Mouse (Mus musculus): ENCODE measurements at regions not wholly inside any gene's neighbourhood (a gene's known extent, or its start where the extent isn't known, plus 50 kb on each side); places are given as distances from the start of the nearest gene placed in this dataset.

DNA sequence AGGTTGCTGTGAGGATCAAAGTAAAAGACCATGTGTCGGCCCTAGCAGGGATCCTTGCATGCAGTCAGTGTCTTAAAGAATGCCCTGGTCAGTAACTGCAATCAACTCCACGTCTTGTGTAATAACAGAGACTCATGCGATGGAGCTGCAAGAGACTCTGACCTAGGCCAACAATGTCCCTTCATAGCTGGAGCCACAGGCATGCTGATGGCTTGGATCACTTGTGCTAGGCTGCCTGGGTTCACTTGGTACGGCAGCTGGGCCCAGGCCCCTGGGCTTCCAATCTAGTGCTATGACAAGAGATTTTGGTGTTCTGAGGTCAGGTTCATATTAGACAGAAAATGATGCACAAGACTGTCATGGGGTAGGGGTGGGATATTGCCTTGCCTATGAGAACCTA, 258.0 kb upstream of the Gm4791 start:
- no peak for DNase-seq (ENCODE audit: low read depth, low spot score)
- WGBS, result 84% methylated on average over 4 of the region's 4 CpGs

DNA sequence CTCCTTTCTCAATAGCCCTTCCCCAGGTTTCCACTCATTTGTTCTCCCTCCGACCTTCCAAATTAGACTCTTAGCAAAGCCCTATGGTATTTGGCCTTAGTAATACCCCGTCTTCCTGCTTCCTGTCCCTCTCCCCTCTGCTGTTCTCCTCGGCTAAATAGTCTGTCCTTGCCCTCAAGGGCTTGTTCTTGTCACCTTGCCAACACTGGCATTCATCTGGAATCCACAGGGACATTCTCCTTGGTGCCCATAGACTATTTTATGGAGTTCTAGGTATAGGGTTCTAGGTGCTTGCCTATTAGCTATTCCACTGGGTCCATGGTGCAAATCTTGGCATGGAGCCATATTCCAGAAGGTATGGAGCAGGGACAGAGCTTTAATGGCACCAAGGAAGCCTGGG, 259.2 kb upstream of the Gm4791 start:
- DNase-seq (ENCODE audit: low read depth, low spot score), result no peak
- 52% methylated on average over 3 of the region's 3 CpGs for WGBS

DNA sequence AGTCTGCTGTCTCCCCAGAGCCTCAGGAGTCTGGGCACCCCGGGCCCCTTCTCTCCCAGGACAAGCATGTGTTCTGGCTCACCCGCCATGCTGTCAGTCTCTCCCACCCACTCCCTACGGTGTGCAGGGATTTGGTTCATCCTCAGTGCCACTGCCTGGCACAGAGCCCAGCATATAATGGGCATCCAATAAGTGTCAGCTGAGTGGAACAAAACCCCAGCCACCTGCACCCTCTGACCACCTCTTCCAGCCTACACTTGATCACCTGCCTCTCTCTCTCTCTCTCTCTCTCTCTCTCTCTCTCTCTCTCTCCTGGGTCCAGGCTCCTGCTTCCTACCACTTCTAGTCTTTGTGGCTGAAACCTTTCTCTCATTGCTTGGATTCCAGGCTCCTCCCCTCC, 259.9 kb upstream of the Gm4791 start:
- WGBS, result 66% methylated on average over 3 of the region's 3 CpGs
- DNase-seq (ENCODE audit: low read depth, low spot score), result no peak

DNA sequence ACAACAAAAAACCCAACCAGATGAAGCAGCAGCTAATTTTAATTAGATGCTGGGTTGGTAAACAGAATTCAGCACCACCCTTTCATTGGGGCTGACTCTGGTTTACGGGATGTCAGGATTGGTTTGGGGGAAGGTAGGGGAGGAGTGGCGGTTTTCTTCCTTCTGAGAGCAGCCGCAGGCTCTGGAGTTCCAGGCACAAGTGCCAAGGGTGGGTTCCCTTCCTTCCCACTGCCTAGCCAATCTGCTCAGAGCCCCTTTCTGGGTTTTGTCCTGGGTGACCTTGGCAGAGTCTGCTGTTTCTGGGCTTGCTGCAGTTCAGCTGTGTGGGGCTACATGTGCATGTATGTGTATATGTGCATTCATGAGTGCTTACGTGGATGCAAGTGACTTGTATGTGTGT, 260.5 kb upstream of the Gm4791 start:
- no peak for DNase-seq (ENCODE audit: low read depth, low spot score)
- WGBS, result 38% methylated on average over 4 of the region's 4 CpGs

DNA sequence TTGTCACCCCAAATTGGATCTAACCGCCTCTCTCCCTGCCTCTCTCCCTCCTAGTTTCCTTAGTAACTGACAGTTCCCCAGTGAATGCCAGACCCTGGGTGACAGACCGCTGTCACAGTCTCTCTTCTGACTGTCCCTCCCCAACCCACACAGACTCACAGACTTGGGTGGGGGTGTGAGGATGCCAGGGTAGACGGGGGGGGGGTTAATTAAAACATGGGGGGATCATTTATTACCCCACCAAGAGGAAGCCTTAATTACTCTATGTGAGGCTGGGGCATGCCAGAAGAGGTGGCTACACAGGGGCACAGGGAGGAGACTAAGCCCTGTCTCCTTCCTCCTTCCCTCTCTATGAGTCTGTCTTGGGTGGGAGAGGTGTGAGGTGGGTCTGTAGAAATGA, 261.1 kb upstream of the Gm4791 start:
- WGBS, result 57% methylated on average over 3 of the region's 3 CpGs
- DNase-seq (ENCODE audit: low read depth, low spot score), result no peak

DNA sequence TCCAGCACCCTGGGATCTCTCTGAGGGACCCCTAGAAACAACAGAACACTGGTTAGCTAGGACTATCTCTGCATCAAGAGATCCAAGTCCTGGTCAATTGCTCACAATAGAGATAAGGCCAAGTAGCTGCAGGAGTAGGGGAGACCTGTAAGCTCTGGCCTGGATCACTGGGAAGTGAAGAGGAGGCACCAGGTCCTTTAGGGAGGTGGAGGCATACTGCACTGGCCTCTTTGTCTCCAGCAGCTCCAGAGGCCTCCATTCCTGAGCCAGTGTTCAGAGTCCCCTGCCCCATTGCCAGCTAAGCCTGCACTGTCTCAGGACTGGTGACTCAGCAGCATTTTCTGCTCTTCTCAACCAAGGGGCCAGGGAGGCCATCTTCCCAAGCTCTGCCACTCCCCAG, 262.3 kb upstream of the Gm4791 start:
- no peak for DNase-seq (ENCODE audit: low read depth, low spot score)

DNA sequence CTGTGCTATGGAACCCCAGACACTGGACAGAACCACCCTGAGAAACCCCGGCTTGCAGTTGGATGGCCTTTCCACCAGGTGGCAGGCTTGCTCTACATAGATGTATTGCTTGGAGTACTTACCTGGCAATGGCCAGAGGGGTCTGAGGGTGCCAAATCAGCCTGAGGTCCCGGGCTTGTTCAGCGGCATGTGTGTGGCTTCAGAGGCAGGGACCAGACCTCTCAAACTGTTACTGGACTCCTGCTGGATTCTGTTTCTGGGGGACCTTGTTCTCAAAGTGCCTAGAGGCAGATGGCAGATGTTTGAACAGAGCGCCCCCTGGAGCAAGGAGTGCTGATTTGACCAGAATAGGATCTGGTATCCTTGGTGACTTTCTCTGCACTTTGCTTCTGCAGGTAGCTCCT, 262.9 kb upstream of the Gm4791 start:
- DNase-seq (ENCODE audit: low read depth, low spot score), result peak; percentile 24
- 6% methylated on average over 4 of the region's 4 CpGs for WGBS

DNA sequence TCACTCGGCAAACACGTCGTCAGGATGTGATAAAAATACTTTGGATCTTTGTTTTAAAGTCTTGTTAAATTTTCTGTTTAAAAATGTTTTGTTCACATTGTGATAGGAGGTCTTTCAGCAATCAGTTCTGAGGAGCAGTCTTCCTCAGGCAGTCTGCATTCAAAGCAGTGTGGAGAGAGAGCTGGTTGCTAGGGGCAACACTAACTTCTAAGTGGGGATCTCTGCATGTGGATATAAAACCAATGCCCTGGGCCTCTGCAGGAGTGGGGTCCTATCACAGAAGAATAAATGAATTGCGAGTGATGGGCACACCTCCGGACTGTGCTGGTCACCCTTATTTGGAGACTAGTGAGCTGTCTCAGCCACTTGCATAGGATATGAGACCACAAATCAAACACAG, 270.1 kb upstream of the Gm4791 start:
- 45% methylated on average over 5 of the region's 5 CpGs for WGBS

DNA sequence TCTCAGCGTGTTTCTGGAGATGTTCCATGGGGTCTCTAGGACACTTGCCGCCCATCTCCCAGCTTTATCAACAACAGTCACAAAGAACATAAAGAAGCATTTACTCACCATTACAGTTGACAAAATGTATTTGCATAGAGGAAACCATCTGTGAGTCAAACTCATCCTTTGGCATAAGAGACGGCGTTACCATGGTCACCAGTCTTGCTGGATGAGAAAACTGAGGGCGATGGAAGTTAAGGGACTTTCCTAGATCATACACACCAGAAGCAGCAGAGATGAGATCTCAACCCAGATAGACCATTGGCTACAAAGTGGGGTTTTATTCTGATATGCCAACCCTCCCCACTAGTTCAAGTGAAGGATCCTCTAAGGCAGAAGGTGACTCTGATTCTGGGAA, 274.3 kb upstream of the Gm4791 start:
- WGBS, result 85% methylated on average over 5 of the region's 5 CpGs

More for the DNA sequence above, 270.1 kb upstream of the Gm4791 start:
- no peak for DNase-seq (ENCODE audit: low read depth, low spot score)

DNA sequence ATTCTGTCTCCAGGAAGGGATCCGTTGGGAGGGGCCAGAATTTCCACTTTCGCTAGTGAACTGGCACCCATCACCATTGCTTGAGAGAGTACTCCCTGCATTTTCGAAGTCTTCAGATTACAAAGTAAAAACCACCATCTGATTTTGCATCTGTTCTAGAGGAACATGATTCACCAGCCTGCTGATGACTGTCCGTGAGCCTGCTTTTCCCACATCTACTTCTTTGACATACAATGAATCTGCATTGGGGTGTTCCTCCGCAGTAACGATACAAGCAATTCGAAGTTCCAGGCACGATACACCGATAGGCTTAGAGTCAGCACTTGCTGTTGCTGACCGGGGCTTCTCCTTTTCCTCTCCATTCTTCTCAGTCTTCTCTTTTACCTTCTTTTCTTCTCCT, 285.1 kb upstream of the Gm4791 start:
- DNase-seq (ENCODE audit: low read depth, low spot score), result no peak
- WGBS, result 88% methylated on average over 10 of the region's 10 CpGs

More for the DNA sequence above, 274.3 kb upstream of the Gm4791 start:
- no peak for DNase-seq (ENCODE audit: low read depth, low spot score)

DNA sequence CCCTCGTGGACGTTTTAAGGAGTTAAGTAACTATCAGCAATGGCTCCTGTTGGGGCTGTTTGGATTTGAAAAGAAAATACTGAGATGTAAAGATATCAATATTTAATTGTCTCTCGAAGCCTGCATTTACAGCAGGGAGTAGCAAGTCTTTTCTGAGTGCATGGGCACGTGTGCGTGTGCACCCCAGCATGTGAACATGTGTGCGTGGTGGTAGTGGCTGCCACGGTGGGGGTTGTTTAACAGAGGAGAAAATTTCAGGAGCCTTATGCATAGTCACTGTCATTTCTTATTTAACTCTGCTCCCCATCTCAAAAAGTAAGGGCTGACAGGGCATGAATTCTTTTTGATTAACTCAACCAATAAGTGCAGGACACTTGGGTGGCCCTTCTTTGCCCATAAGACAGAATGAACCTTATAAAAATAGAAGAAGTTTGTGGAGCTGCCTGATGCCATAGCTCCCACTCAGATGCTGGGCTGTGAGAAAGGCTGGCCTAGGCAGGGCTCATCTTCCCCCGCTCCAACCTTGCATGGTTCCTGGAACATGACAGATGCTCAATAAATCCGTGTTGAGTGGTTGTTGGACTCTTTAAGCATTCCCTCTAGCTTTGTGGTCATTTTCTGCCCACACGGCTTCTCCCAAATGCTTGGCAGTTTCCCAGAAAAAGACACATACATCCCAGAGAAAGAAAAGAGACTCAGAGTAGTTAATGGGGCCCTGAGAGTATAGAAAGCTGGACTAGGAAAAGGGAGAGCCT, 294.2 kb upstream of the Gm4791 start:
- WGBS, result 63% methylated on average over 10 of the region's 10 CpGs

DNA sequence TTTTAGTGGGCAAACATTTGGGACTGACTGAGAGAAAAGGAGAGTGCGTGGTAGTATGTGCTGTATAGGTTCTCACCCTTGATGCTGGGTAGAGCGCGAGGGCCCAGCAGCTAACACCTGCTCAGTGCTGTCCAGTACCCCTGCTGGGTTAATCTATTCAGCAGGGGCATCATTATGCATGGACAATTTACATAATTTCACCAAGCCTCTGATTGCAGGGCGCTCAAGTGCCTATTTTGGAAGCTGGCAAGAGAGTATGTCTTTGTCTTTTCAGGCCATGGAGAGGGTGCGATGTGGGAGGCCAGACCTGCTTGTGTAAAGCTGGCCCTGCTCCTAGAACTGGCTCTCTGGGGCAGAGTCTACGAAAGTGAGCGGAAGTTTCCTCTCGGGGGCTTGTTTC, 294.9 kb upstream of the Gm4791 start:
- 68% methylated on average over 8 of the region's 8 CpGs for WGBS

More for the DNA sequence above, 294.2 kb upstream of the Gm4791 start:
- DNase-seq (ENCODE audit: low read depth, low spot score), result no peak

DNA sequence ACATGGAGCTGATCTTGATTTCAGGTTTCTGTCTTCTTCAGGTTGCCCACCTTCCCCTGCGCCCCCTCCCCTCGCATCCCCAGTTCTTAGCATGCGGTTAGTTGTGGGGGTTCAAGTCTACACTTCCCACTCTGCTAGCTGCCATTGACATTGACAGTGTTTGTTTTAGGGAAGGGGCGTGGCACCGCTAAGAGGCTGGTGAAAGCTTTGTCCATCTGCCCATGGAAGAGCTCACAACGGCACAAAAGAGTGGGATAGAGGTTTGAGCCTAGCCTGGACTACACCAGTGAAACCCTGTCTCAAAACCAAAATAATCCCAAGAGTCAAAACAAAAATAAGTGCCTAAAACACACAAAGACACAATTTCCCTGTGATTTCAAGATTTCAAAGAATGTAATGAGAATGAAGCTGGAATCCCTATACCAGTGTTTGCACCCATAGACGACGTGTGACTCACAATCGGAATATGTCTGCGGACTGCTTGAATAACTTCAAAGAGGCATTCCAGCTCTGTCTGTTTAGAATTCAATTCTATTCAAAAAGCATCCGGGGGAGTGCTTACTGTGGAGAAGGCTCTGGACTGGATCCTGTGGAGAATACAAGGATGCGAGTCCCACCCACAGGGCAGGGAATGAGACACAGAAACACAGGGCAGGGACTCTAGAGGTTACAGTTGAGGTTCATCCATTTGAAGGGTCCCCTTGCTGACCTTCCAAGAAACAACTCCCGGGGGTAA, 295.5 kb upstream of the Gm4791 start:
- WGBS, result 53% methylated on average over 13 of the region's 13 CpGs
- DNase-seq (ENCODE audit: low read depth, low spot score), result no peak

More for the DNA sequence above, 294.9 kb upstream of the Gm4791 start:
- DNase-seq (ENCODE audit: low read depth, low spot score), result no peak

DNA sequence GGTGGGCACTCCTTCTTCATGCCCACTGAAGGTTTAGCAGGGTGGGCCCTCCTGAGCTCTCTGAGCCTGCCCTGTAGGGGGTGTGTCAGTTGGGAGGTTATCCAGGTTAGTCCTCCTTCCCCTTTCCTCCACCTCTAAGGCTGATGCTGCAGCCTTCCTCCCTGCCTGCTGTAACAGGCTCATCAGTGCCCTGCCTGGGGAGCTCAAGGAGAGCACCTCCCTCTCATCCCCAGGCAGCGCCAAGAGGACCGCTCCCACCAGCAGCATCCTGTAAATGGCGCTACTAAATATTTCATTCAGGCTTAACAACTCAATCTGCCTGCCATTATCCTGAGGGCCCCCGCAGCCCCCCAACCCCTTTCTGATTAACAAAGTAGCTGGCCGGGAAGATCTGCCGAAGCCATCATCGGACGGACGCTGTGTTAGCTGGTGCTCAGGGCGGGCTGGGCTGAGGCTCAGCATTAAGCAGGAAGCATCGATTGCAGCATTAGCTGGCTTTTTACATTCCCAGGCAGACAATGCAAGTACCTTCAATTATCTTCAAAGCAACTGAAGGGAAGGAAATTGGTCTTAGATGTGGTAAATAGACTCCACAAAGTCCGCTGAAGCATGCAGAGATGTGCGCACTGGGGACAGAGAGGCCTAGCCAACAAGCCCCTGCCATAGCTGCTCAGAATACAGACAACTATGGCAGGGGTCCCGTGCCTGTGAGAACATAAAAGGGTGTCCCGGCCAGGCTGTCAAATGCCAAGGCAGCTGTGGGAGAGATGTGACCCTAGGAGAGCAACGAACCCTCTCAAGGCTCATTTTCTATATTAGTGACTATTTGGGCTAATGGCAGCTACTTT, 296.3 kb upstream of the Gm4791 start:
- no peak for DNase-seq (ENCODE audit: low read depth, low spot score)
- 26% methylated on average over 16 of the region's 16 CpGs for WGBS

DNA sequence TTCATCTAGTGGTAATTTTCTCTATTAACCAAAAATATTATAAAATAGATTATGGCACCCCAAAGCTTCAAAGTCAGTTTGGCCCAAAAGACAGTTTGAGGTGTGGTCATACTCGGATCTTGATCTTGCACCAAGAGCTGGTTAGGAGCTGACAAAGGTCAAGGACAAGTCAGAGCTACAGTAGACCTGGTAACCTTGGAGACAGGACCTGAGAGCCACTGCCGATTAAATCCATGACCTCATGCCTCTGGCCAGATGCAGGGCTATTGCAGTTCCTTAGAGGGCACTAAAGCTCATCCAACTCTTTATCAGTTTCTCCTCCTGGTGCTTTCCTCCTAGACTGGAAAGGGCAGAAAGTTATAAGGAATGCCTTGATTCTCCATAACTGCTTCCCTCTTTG, 302.4 kb upstream of the Gm4791 start:
- no peak for DNase-seq (ENCODE audit: low read depth, low spot score)
- 45% methylated on average over 2 of the region's 2 CpGs for WGBS

DNA sequence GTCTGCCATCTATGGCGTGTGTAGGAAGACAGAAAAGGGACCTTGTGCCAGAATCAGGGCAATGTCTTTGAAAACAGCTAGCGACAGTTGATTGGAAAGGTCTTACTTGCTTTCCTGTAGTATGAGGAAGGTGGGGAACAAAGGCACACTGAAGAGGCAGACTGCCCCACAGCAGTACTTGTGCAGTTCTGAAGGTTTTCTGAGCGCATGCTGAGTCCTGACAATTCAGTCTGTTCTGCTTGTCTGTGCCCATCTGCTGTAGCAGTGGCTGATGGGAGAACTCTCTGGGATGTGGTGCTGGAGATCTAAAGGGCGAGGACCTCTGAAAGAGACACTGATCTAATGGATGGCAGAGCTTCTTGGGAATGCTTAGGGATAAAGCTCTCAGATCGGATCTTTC, 309.2 kb upstream of the Gm4791 start:
- no peak for DNase-seq (ENCODE audit: low read depth, low spot score)
- 74% methylated on average over 5 of the region's 5 CpGs for WGBS

DNA sequence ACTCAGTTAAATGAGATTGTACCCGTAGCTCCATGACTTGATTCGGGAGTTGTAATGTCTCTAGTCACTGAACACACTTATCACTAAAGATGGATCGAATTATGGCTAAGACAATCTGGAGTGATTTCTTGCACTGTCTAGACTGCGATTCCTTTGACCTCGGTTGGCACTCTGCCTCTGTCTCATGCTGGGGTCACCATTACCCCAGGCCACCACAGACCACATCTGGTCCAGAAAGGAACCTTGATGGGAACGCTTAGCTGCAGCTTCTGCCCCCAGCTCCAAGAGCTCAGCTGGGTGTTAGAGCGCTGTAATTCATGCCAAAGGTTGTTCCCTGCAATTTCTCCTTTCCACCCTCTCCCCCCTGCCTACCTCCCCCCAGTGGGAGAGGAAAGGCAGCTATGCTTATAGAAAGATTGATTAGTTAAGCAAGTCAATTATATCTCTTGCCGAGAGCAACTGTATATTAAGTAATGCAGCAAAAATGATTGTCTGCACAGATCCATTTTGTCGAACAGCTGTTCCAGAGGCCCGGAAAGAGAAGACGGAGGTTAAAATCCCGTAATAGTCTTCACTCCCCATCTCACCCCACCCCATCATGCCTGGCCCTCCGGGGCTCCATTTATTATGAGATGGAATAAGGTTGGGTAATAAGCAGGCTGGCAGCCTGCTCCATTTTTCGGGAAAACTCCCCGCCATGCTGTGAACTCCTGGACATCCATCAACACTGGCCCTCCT, 314.3 kb upstream of the Gm4791 start:
- WGBS, result 88% methylated on average over 15 of the region's 15 CpGs
- DNase-seq (ENCODE audit: low read depth, low spot score), result no peak

DNA sequence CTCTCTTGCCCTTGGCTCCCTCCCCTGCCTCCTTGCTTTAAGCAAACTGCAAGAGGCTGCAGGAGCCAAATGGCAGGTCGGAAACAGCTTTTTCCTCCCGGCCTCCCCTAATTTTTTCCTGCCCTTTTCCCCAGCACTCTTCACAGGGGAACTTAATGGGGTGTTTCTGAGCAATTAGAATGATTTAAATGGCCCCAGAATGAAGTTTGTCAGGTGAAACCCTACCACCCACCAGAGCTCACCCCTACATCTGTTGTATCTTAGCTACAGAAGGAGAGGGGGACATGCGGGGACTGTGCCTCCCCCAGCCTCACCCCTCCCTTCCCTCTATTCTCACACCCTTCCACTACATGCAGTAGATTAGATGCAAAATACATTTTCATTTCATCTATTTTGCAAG, 326.5 kb upstream of the Gm4791 start:
- no peak for DNase-seq (ENCODE audit: low read depth, low spot score)
- WGBS, result 34% methylated on average over 3 of the region's 3 CpGs

DNA sequence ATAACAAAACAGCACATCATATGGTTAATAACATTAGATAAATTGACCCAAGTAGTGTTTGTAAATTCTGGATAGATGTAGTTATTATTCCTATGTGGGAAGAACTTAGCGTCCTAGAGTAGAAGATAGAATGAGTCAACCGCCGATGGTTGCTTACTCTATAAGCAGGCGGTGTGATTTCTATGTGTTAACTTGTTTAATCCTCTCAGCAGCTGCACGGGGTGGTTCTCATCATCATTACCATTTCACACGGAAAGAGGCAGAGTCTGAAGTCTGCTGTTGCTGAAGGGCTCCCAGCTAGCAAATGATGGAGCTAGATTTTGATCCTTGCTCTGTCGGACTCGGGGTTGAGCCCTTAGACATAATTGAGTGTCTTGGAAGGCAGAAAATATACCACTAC, 334.6 kb upstream of the 4931429L15Rik start:
- 82% methylated on average over 8 of the region's 8 CpGs for WGBS
- no peak for DNase-seq (ENCODE audit: low read depth, low spot score)

Measured in large intestine, adult 2 months (tissue).